Mouse (Mus musculus) brain, embryonic 14.5 days (tissue): ENCODE data around the gene Gm45783. TPM values are rescaled to one million over a fixed set of nuclear protein-coding genes. Genes with fewer than 3 reads are reported as not detected.
"Not testable (repeated sequence)": the region's sequence is repeated elsewhere in the genome, so short reads cannot be mapped to it uniquely, and the experiment has no call there.

Experiments used
- DNase-seq: peaks from one replicate; pipeline ENCODE4 v3.0.0-alpha.2; 2011; ENCODE audit warnings: low read depth
- CTCF ChIP-seq: fragments of 200-500 bp; IDR thresholded peaks from 2 replicates; pipeline ENCODE4 v1.5.1; 2012; ENCODE audit warnings: inconsistent platforms, mild to moderate bottlenecking, moderate library complexity, borderline replicate concordance; ENCODE audit not compliant: insufficient read depth, insufficient read length; ENCODE audit errors: extremely low read depth
- POLR2A ChIP-seq: fragments of 200-500 bp; IDR thresholded peaks from 2 replicates; pipeline ENCODE4 v1.6.1; 2012; ENCODE audit warnings: mild to moderate bottlenecking, inconsistent platforms, borderline replicate concordance; ENCODE audit not compliant: poor library complexity, insufficient read depth, insufficient read length, severe bottlenecking; ENCODE audit errors: extremely low read depth
- polyA plus RNA-seq: library from polyadenylated mRNA; depleted of rRNA; stranded (reverse); fragments of >200 nt; gene quantifications from 2 replicates; pipeline ENCODE4 v1.2.3, GENCODE M21; 2012; rRNA removed

The Gm45783 gene
- polyA plus RNA-seq = not detected in 2 replicates

DNA sequence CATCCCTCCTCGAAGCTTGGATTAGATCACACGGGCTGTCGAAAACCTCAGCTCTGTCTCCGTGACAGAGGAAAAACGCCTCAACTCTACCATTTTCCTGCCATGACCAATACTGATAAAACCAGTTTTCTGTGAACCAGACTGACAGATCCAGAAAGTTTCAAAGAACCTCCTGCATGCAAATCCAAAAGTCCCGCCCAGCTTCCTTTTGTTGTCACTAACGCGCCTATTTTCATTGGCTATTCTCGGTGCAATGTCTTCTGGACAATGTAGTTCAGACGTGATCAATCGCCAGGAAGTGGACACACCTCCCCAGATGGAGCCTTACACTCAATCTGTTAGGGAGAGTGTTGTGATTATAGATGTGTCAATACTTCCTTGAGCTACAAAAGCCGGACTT lies at the start of gene Gm45783:
Gene Gm45783 (minus strand): TSS at position 143 of the 400 bp plus-strand sequence.
- DNase-seq = not testable (repeated sequence)

DNA sequence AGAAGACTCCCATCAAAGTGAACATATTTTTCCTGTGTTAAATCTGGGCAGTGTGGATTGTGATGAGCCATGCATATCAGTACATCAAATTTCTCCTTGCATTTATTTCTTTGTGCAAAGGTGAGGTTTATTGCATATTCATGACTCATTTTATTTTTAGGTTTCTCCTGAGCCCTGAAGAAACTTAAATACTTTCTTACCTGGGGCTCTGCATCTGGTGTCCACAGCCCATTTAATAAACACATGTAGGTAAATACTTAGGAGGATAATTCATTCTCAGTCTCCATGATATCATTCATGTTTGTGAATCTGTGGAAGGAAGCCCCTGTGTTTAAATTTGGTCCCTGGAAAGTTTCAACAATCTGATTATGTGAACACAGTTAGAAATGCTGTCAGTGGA lies 25.2 kb upstream of the Gm45783 start, which contains the start of gene Vmn2r31:
Gene Vmn2r31 (minus strand): TSS at position 101 of the 400 bp plus-strand sequence.
- DNase-seq = not testable (repeated sequence)

DNA sequence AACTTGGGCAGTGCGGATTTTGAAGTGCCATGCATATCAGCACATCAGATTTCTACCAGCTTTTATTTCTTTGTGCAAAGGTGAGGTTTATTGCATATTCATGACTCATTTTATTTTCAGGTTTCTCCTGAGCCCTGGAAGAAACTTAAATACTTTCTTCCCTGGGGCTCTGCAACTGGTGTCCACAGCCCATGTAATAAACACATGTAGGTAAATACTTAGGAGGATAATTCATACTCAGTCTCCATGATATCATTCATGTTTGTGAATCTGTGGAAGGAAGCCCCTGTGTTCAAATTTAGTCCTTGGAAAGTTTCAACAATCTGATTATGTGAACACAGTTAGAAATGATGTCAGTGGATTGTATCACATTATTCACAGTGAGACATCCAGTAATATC lies 36.9 kb downstream of the Gm45783 start, which contains the start of gene Vmn2r30:
Gene Vmn2r30 (minus strand): TSS at position 101 of the 400 bp plus-strand sequence.
- not testable (repeated sequence) for DNase-seq

- no peak for TF ChIP-seq POLR2A
- TF ChIP-seq CTCF = peak; percentile 41; the same call in 1 of the 2 replicates
- peak; percentile 56 for DNase-seq
Observed at GRCm38 (mm10) chr7:7295595-7295994, 78.8 kb downstream of the Gm45783 start.

Other genes starting within 250 kb of the Gm45783 start
- 4.6 and 7.9 TPM in 2 replicates for gene Zfp773, start 237.8 kb downstream of the Gm45783 start, polyA plus RNA-seq
- 3.0 and 3.2 TPM in 2 replicates for gene Zfp418, start 203.2 kb downstream of the Gm45783 start, polyA plus RNA-seq
- 8.3 and 11.0 TPM in 2 replicates for gene Zfp772, start 164.6 kb downstream of the Gm45783 start, polyA plus RNA-seq
- gene Vmn2r29, start 127.2 kb downstream of the Gm45783 start, polyA plus RNA-seq = 1.6 and 4.0 TPM in 2 replicates
- 4.1 and 5.6 TPM in 2 replicates for gene Gm45844, start 96.3 kb downstream of the Gm45783 start, polyA plus RNA-seq
- gene Clcn4, start 73.7 kb downstream of the Gm45783 start, polyA plus RNA-seq = 67.0 and 90.5 TPM in 2 replicates
- not detected in 2 replicates for gene Vmn2r30, start 37.0 kb downstream of the Gm45783 start, polyA plus RNA-seq
- gene Vmn2r31, start 25.1 kb upstream of the Gm45783 start, polyA plus RNA-seq = not detected in 2 replicates
- not detected in 2 replicates for gene Vmn2r32, start 105.4 kb upstream of the Gm45783 start, polyA plus RNA-seq
- not detected in 2 replicates for gene Vmn2r33, start 192.2 kb upstream of the Gm45783 start, polyA plus RNA-seq